Mouse (Mus musculus) midbrain, embryonic 16.5 days (tissue): ENCODE results near the gene Sh2d1b2. TPM values are rescaled to one million over a fixed set of nuclear protein-coding genes. Genes with fewer than 3 reads are reported as not detected.

Experiments
- ATAC-seq: fragments of 200-750 bp; cut with Nextera tagmentation; 2 replicates; pipeline ENCODE4 v1.8.0; 2017; ENCODE audit warnings: moderate TSS enrichment
- H3K27ac ChIP-seq: fragments of 300-500 bp; sonication (generic); 2 replicates; pipeline ENCODE4 v1.5.1; 2014; ENCODE audit warnings: mild to moderate bottlenecking, low read length, mixed read lengths
- H3K27me3 ChIP-seq: fragments of 300-500 bp; sonication (generic); 2 replicates; pipeline ENCODE4 v1.6.1; 2014; ENCODE audit warnings: low read depth, low read length, mixed read lengths; ENCODE audit not compliant: control insufficient read depth, insufficient read depth
- H3K36me3 ChIP-seq: fragments of 300-500 bp; sonication (generic); 2 replicates; pipeline ENCODE4 v1.6.1; 2014; ENCODE audit warnings: mild to moderate bottlenecking, low read length, moderate library complexity, mixed read lengths; ENCODE audit not compliant: control insufficient read depth, insufficient read depth
- H3K4me1 ChIP-seq: fragments of 300-500 bp; sonication (generic); 2 replicates; pipeline ENCODE4 v1.6.1; 2014; ENCODE audit warnings: mild to moderate bottlenecking, low read length, mixed read lengths; ENCODE audit not compliant: control insufficient read depth, insufficient read depth
- H3K4me2 ChIP-seq: fragments of 300-500 bp; sonication (generic); 2 replicates; pipeline ENCODE4 v1.6.1; 2014; ENCODE audit warnings: mild to moderate bottlenecking, low read length, mixed read lengths
- H3K4me3 ChIP-seq: fragments of 300-500 bp; sonication (generic); 2 replicates; pipeline ENCODE4 v1.5.1; 2014; ENCODE audit warnings: low read depth, mild to moderate bottlenecking, low read length, moderate library complexity, mixed read lengths
- H3K9ac ChIP-seq: fragments of 300-500 bp; sonication (generic); 2 replicates; pipeline ENCODE4 v1.6.1; 2014; ENCODE audit warnings: low read depth, low read length, mixed read lengths
- H3K9me3 ChIP-seq: fragments of 300-500 bp; sonication (generic); replicated peaks from 2 replicates; pipeline ENCODE4 v1.6.1; 2014; ENCODE audit warnings: mild to moderate bottlenecking, low read length, mixed read lengths; ENCODE audit not compliant: control insufficient read depth, poor library complexity, severe bottlenecking
- WGBS: fragments of 180-500 bp; shearing (Covaris S2); extraction: QIAGEN DNeasy Blood & Tissue Kit; methylation state at CpG from one replicate; pipeline ENCODE4 v1.1.7; 2014; 5-methylcytosine and 5-hydroxymethylcytosine counted together
- polyA plus RNA-seq: library from polyadenylated mRNA; unstranded; fragments of >200 nt; fragmentation: Nextera tagmentation; extraction: Ambion mirVana; gene quantifications from 2 replicates; pipeline ENCODE4 v1.2.1, GENCODE M21; 2015

The Sh2d1b2 gene
- polyA plus RNA-seq, 1 experiment from 2014 or later, result not detected

- Histone ChIP-seq H3K27ac (no peak overlapping the region), H3K4me3 (no peak overlapping the region), H3K27me3 (no peaks in the 10 kb centered on the region), H3K4me1 (no peaks in the 10 kb centered on the region), H3K36me3 (no peaks in the 10 kb centered on the region), H3K4me2 (no peak overlapping the region), H3K9me3 (no peaks in the 10 kb centered on the region; the same call in 1 of the 2 replicates), H3K9ac (no peak overlapping the region)
- 60% methylated on average over 5 of the region's 5 CpGs for WGBS
- peak; percentile 78 for ATAC-seq
Observed at GRCm38 (mm10) chr1:170293257-170293656, 60.7 kb downstream of the Sh2d1b2 start.

GRCm38 (mm10) chr1:170294786-170295570 is 62.4 kb downstream of the Sh2d1b2 start:
- no peaks in the 10 kb centered on the region for H3K36me3 ChIP-seq
- H3K4me3 ChIP-seq, result no peak overlapping the region
- 58% methylated on average over 15 of the region's 15 CpGs for WGBS
- H3K27ac ChIP-seq, result no peak overlapping the region
- no peaks in the 10 kb centered on the region; the same call in 1 of the 2 replicates for H3K9me3 ChIP-seq
- H3K9ac ChIP-seq, result no peak overlapping the region
- H3K27me3 ChIP-seq, result no peaks in the 10 kb centered on the region
- H3K4me2 ChIP-seq, result no peak overlapping the region
- H3K4me1 ChIP-seq, result no peaks in the 10 kb centered on the region
- no peak for ATAC-seq

- H3K4me2 ChIP-seq, result no peak overlapping the region
- no peaks in the 10 kb centered on the region for H3K27me3 ChIP-seq
- no peaks in the 10 kb centered on the region for H3K36me3 ChIP-seq
- no peaks in the 10 kb centered on the region for H3K4me1 ChIP-seq
- no peak overlapping the region for H3K9ac ChIP-seq
- H3K9me3 ChIP-seq, result no peaks in the 10 kb centered on the region
- H3K27ac ChIP-seq, result no peak overlapping the region
- 78% methylated on average over 4 of the region's 4 CpGs for WGBS
- ATAC-seq, result no peak
- H3K4me3 ChIP-seq, result no peak overlapping the region
Observed at GRCm38 (mm10) chr1:170299496-170299895, 66.9 kb downstream of the Sh2d1b2 start.

- H3K27me3 ChIP-seq, result no peaks in the 10 kb centered on the region
- ATAC-seq, result no peak
- WGBS, result 94% methylated on average over 9 of the region's 9 CpGs
Observed at GRCm38 (mm10) chr1:170301686-170302085, 69.1 kb downstream of the Sh2d1b2 start.

GRCm38 (mm10) chr1:170302456-170302855 is 69.9 kb downstream of the Sh2d1b2 start:
- H3K4me3 ChIP-seq, result no peak overlapping the region
- no peak overlapping the region for H3K9ac ChIP-seq
- H3K9me3 ChIP-seq, result no peaks in the 10 kb centered on the region
- 76% methylated on average over 6 of the region's 6 CpGs for WGBS
- H3K4me1 ChIP-seq, result no peaks in the 10 kb centered on the region
- H3K4me2 ChIP-seq, result no peak overlapping the region
- no peaks in the 10 kb centered on the region for H3K27me3 ChIP-seq
- no peak overlapping the region for H3K27ac ChIP-seq
- ATAC-seq, result no peak
- H3K36me3 ChIP-seq, result no peaks in the 10 kb centered on the region

More at GRCm38 (mm10) chr1:170301686-170302085, 69.1 kb downstream of the Sh2d1b2 start:
- Histone ChIP-seq H3K4me3 (no peak overlapping the region), H3K9me3 (no peaks in the 10 kb centered on the region), H3K36me3 (no peaks in the 10 kb centered on the region), H3K4me2 (no peak overlapping the region), H3K27ac (no peak overlapping the region), H3K9ac (no peak overlapping the region), H3K4me1 (no peaks in the 10 kb centered on the region)

- no peaks in the 10 kb centered on the region for H3K36me3 ChIP-seq
- no peak for ATAC-seq
Observed at GRCm38 (mm10) chr1:170303103-170303502, 70.6 kb downstream of the Sh2d1b2 start.

More at GRCm38 (mm10) chr1:170303103-170303502, 70.6 kb downstream of the Sh2d1b2 start:
- Histone ChIP-seq H3K9me3 (no peaks in the 10 kb centered on the region), H3K27ac (no peak overlapping the region), H3K4me1 (no peaks in the 10 kb centered on the region), H3K9ac (no peak overlapping the region), H3K27me3 (no peaks in the 10 kb centered on the region), H3K4me3 (no peak overlapping the region), H3K4me2 (no peak overlapping the region)
- WGBS, result 46% methylated on average over 6 of the region's 6 CpGs

Other genes with a start within 250 kb of the Sh2d1b2 start
- gene Ddr2, start 122.0 kb upstream of the Sh2d1b2 start, polyA plus RNA-seq, result 7.0 and 7.9 TPM in 2 replicates
- gene Uap1, start 57.8 kb upstream of the Sh2d1b2 start, polyA plus RNA-seq, result 63.6 and 65.6 TPM in 2 replicates
- gene Uhmk1, start 17.4 kb upstream of the Sh2d1b2 start, polyA plus RNA-seq, result 9.6 and 9.7 TPM in 2 replicates
- not detected in 2 replicates for gene Sh2d1b1, start 44.6 kb downstream of the Sh2d1b2 start, polyA plus RNA-seq
- gene Gm7694, start 73.6 kb downstream of the Sh2d1b2 start, polyA plus RNA-seq, result 1.5 and 1.7 TPM in 2 replicates
- gene Spata46, start 76.1 kb downstream of the Sh2d1b2 start, polyA plus RNA-seq, result 0.76 and 0.90 TPM in 2 replicates